Mouse (Mus musculus) MEL-GATA-1-ER (cell line): ENCODE results near the gene Ccr7.

Experiments
- DNase-seq: peaks from one replicate; pipeline ENCODE4 v3.0.0-alpha.2; 2012; ENCODE audit warnings: low read depth; ENCODE audit errors: extremely low read depth

Ccr7 gene

GRCm38 (mm10) chr11:99153767-99154753, 817 bp downstream of the Ccr7 start:
- DNase-seq = no peak

- DNase-seq = no peak
These were observed 2.3 kb downstream of the Ccr7 start for GRCm38 (mm10) chr11:99152323-99153144.

- DNase-seq = no peak
These were observed 3.4 kb downstream of the Ccr7 start for GRCm38 (mm10) chr11:99151333-99151930.

GRCm38 (mm10) chr11:99150889-99151288, 4.0 kb downstream of the Ccr7 start:
- DNase-seq = no peak

- peak; percentile 40 for DNase-seq
These were observed 4.7 kb downstream of the Ccr7 start for GRCm38 (mm10) chr11:99149898-99150757.

GRCm38 (mm10) chr11:99148896-99149703, 5.8 kb downstream of the Ccr7 start:
- no peak for DNase-seq

- DNase-seq = no peak
These were observed 6.5 kb downstream of the Ccr7 start for GRCm38 (mm10) chr11:99148400-99148799.

- no peak for DNase-seq
These were observed 7.0 kb downstream of the Ccr7 start for GRCm38 (mm10) chr11:99147920-99148289.

- no peak for DNase-seq
These were observed 7.6 kb downstream of the Ccr7 start for GRCm38 (mm10) chr11:99147041-99147919.

- no peak for DNase-seq
These were observed 8.3 kb downstream of the Ccr7 start for GRCm38 (mm10) chr11:99146558-99146957.

GRCm38 (mm10) chr11:99145765-99146164, 9.1 kb downstream of the Ccr7 start:
- DNase-seq = no peak

GRCm38 (mm10) chr11:99144940-99145339, 9.9 kb downstream of the Ccr7 start:
- DNase-seq = no peak

GRCm38 (mm10) chr11:99144456-99144855, 10.4 kb downstream of the Ccr7 start:
- no peak for DNase-seq

- DNase-seq = no peak
These were observed 11.5 kb downstream of the Ccr7 start for GRCm38 (mm10) chr11:99143123-99144082.

- no peak for DNase-seq
These were observed 12.3 kb downstream of the Ccr7 start for GRCm38 (mm10) chr11:99142493-99143095.

- DNase-seq = no peak
These were observed 12.8 kb downstream of the Ccr7 start for GRCm38 (mm10) chr11:99142046-99142445.

GRCm38 (mm10) chr11:99141600-99141999, 13.3 kb downstream of the Ccr7 start:
- no peak for DNase-seq
